Mouse (Mus musculus): ENCODE data around the gene Pde8a. TPM values are rescaled to one million over a fixed set of nuclear protein-coding genes. Genes with fewer than 3 reads are reported as not detected.
A peak's percentile ranks its signal among the peaks of the same experiment; 100 is the strongest.
"Not testable (repeated sequence)": the region's sequence is repeated elsewhere in the genome, so short reads cannot be mapped to it uniquely, and the experiment has no call there.

The Pde8a gene
- total RNA-seq (2021) = 10 to 100 TPM; 11.5 to 11.9 TPM

GRCm38 (mm10) chr7:81213347-81214152 is at the start of gene Pde8a:
TSS of gene Pde8a (plus strand) at chr7:81213596.
- intact Hi-C loops (cut with DNase I) = loop anchor here (10.0 kb wide), 1 partner anchor 361 kb away; the partner anchor contains the start of gene Whamm
- peak; percentile 50 to 64 for DNase-seq

GRCm38 (mm10) chr7:81164411-81164810 is 49.0 kb upstream of the Pde8a start:
- intact Hi-C loops (cut with DNase I) = loop anchor here (10.0 kb wide), 1 partner anchor 400 kb away; the partner anchor contains the start of gene Fsd2
- no peak for DNase-seq

- DNase-seq = peak; percentile 19 to 42
- intact Hi-C loops (cut with DNase I) = loop anchor here (1.0 to 10.0 kb wide), 5 partner anchors 42 to 398 kb away; partner anchors contain the start of gene Fsd2
Observed at GRCm38 (mm10) chr7:81167124-81167523, 46.3 kb upstream of the Pde8a start.

GRCm38 (mm10) chr7:81169351-81169750 is 44.0 kb upstream of the Pde8a start:
- no peak for DNase-seq
- intact Hi-C loops (cut with DNase I) = loop anchor here (5.0 to 10.0 kb wide), 2 partner anchors 353 to 395 kb away; partner anchors contain the start of gene Fsd2

GRCm38 (mm10) chr7:81173931-81174330 is 39.5 kb upstream of the Pde8a start:
- no peak for DNase-seq
- intact Hi-C loops (cut with DNase I) = no loop called here

GRCm38 (mm10) chr7:81174654-81175053 is 38.7 kb upstream of the Pde8a start:
- no peak for DNase-seq
- intact Hi-C loops (cut with DNase I) = no loop called here

- no peak for DNase-seq
- intact Hi-C loops (cut with DNase I) = no loop called here
Observed at GRCm38 (mm10) chr7:81176187-81176769, 37.1 kb upstream of the Pde8a start.

GRCm38 (mm10) chr7:81179494-81179893 is 33.9 kb upstream of the Pde8a start:
- intact Hi-C loops (cut with DNase I) = no loop called here
- no peak for DNase-seq

- no peak for DNase-seq
- intact Hi-C loops (cut with DNase I) = no loop called here
Observed at GRCm38 (mm10) chr7:81182492-81183175, 30.8 kb upstream of the Pde8a start.

- intact Hi-C loops (cut with DNase I) = no loop called here
- DNase-seq = no peak
Observed at GRCm38 (mm10) chr7:81183181-81183580, 30.2 kb upstream of the Pde8a start.

GRCm38 (mm10) chr7:81184136-81184535 is 29.3 kb upstream of the Pde8a start:
- no peak for DNase-seq
- intact Hi-C loops (cut with DNase I) = no loop called here

GRCm38 (mm10) chr7:81184651-81185050 is 28.7 kb upstream of the Pde8a start:
- DNase-seq = no peak
- intact Hi-C loops (cut with DNase I) = no loop called here

- DNase-seq; intact Hi-C loops (cut with DNase I): not testable (repeated sequence)
Observed at GRCm38 (mm10) chr7:81186036-81186435, 27.4 kb upstream of the Pde8a start.

- intact Hi-C loops (cut with DNase I) = no loop called here
- no peak for DNase-seq
Observed at GRCm38 (mm10) chr7:81189180-81189579, 24.2 kb upstream of the Pde8a start.

- intact Hi-C loops (cut with DNase I) = no loop called here
Observed at GRCm38 (mm10) chr7:81195509-81195908, 17.9 kb upstream of the Pde8a start.

GRCm38 (mm10) chr7:81196796-81197195 is 16.6 kb upstream of the Pde8a start:
- intact Hi-C loops (cut with DNase I) = no loop called here
- no peak for DNase-seq

More at GRCm38 (mm10) chr7:81195509-81195908, 17.9 kb upstream of the Pde8a start:
- DNase-seq = no peak

- peak in 1 of 2 experiments; percentile 28 for DNase-seq
- intact Hi-C loops (cut with DNase I) = no loop called here
Observed at GRCm38 (mm10) chr7:81198538-81198937, 14.9 kb upstream of the Pde8a start.

GRCm38 (mm10) chr7:81199109-81199508 is 14.3 kb upstream of the Pde8a start:
- no peak for DNase-seq
- intact Hi-C loops (cut with DNase I) = no loop called here

- DNase-seq = no peak
- intact Hi-C loops (cut with DNase I) = no loop called here
Observed at GRCm38 (mm10) chr7:81199757-81200156, 13.6 kb upstream of the Pde8a start.

GRCm38 (mm10) chr7:81202389-81202788 is 11.0 kb upstream of the Pde8a start:
- DNase-seq = no peak
- intact Hi-C loops (cut with DNase I) = no loop called here

- intact Hi-C loops (cut with DNase I); DNase-seq: not testable (repeated sequence)
Observed at GRCm38 (mm10) chr7:81203576-81203975, 9.8 kb upstream of the Pde8a start.
